Mouse (Mus musculus): ENCODE data around the gene Ostf1.
A peak's percentile ranks its signal among the peaks of the same experiment; 100 is the strongest.

Ostf1 gene

DNA sequence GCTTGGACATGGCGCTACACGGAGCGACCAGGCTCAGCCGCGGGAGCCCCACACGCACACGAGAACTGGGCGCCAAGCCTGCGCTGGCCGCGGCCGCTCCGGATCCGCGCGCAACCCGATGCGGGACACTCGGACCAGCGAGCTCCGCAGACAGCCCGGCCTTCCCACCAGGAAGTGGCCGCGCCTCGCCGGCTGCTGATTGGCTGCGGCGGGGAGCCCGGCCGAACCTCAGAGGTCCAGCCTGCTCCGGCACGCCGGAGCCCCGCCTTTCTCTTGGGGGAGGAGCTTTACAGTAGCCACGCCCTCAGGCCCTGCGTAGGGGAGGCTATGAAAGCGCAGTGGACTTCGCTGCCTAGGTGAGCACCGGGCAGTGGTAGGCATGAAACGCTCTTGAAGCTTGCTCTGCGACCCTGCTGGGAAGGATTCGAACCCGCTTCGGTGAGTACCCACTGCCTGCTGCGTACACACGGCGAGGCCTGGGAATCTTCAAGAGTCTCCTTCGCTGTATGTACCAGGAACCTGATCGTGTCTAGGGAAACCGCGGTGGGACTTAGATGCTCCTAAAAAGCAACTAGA is at the start of gene Ostf1, which contains the start of gene Nmrk1:
Gene Ostf1 (minus strand): TSS at position 180 of the 576 bp plus-strand sequence.
Gene Nmrk1 (plus strand): TSS at position 307 of the 576 bp plus-strand sequence.
- DNase-seq: peak; percentile 94

DNA sequence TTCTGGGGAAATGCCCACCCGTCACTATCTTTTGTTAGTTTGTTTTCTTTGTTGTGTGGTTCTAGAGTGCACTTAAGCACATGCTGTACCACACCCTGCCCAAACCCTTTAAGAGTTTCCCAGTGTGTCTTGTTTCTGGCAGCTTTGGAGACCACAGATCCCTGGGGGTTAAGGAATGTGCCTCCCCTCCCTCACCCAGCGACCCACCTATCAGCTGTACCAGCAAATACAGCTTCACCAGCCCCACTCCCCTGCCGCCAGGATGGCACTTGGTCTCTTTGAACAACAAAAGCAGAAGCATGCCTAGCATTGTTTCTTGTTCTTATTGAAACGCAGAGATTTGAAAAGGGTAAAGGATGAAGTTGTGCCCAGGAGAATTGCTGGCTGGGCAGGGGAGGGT is 41.5 kb upstream of the Ostf1 start:
- DNase-seq: no peak

GRCm38 (mm10) chr19:18672498-18672897 is 40.9 kb upstream of the Ostf1 start:
- DNase-seq: no peak

DNA sequence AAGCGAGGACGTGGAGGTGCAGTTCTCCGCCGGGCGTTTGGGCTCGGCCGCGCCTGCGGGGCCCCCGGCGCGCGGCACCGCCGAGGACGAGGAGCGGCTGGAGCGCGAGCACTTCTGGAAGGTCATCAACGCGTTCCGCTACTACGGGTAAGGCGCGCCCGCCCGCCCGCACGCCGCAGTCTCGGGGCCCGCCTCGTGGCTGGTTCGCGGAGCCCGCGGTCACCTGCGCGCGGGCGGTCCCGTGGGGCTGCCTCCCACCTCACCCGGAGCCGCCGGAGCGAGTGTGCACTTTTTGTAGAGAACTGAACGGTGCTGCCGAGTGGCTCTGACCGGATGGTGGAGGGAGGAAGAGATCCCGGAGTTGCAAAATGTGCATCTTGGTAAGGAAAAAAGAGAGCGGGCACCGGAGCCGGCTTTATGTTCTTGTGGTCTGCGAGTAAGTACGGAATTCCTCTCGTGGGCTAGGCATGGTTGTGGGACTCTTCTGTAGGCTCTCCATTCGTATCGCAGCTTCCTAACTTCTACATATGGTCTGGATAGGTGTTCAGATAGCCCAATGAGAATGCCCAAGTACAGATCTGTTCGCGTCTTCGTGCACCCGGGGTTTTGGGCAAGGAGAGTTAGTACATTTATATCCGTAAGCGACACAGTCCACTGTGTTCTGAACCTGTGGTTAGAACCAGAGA is 39.6 kb upstream of the Ostf1 start:
- DNase-seq: peak; percentile 68

- peak; percentile 99 for DNase-seq
Measured at GRCm38 (mm10) chr19:18670608-18671007, 39.0 kb upstream of the Ostf1 start, which contains the start of gene Carnmt1. Gene Carnmt1, plus strand, starts transcription at chr19:18670764.

GRCm38 (mm10) chr19:18669551-18669950 is 37.9 kb upstream of the Ostf1 start:
- no peak for DNase-seq

- no peak for DNase-seq
Measured at GRCm38 (mm10) chr19:18666966-18667365, 35.3 kb upstream of the Ostf1 start.

- no peak for DNase-seq
Measured at GRCm38 (mm10) chr19:18663904-18664303, 32.3 kb upstream of the Ostf1 start.

DNA sequence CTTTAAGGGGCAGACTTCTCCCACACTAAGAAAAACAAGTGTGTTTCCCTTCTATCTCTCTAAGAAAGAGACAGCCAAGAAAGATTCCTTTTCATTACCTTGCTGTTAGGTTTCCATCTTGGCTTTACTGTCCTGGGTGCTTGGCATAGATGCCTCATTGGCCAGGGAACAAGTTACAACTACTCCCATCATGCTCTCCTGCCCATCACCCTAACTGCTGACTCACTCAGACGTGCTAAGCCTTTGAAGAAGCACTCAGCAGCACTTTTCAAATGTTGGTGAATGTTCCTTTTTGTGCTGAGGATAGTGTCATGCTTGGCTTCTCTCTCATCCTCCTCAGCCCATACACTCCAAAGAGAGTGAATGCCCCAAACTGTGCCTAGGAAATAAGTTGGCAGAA is 30.1 kb upstream of the Ostf1 start:
- no peak for DNase-seq

GRCm38 (mm10) chr19:18660466-18660865 is 28.8 kb upstream of the Ostf1 start:
- DNase-seq: no peak

DNA sequence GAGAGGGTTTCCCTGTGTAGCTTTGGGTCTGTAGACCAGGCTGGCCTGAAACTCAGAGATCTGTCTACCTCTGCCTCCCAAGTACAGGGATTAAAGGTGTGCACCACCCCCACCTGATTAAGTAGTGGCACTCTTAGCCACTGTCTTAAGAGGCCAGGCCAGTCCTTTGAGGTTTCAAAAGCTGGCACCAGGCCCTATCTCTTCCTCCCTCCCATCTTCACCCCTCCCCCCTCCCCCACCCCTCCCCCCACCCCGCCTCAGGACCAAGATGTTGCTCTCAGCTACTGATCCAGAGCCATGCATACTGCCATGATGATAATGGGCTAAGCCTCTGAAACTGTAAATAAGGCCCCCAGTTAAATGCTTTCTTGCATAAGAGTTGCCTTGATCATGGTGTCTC is 27.7 kb upstream of the Ostf1 start:
- no peak for DNase-seq

DNA sequence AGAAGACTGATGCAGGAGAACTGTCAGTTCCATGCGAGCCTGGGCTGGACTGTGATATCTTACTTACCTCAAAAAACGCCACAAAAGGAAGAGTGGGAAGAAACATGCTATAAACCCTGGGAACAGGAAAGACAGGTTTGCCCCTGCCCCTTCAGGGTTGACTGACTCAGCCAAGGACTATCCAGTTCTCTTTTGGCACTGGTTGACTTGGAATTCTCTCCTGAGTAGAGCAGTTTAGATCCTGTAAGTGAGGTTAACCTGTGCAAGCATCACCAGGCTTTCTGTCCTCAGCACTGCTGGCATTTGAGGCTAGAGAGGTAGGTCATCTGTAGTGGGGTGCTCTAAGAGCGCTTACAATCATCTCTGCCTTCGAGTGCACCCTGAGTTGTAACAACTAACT is 26.9 kb upstream of the Ostf1 start:
- DNase-seq: no peak

DNA sequence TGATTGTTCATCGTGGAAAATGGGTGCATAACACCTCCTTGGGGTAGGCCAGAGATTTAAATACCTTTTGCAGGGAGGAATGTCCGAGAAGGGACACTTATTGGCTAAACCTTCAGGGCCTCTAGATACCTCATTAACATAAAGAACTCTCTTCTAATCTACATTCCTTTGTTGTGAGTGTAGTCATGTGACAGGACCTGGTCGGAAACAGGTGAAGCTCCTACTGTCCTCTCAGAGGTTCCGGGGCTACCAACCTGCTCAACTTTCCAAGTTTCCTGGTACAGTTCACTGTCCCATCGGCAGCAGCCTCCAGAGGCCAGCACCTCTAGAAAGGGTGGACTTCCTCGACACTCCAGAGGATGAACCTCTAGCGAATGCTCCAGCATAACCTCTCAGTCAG is 24.4 kb upstream of the Ostf1 start:
- no peak for DNase-seq

GRCm38 (mm10) chr19:18654984-18655383 is 23.4 kb upstream of the Ostf1 start:
- DNase-seq: no peak

- DNase-seq: no peak
Measured at GRCm38 (mm10) chr19:18654330-18654729, 22.7 kb upstream of the Ostf1 start.

DNA sequence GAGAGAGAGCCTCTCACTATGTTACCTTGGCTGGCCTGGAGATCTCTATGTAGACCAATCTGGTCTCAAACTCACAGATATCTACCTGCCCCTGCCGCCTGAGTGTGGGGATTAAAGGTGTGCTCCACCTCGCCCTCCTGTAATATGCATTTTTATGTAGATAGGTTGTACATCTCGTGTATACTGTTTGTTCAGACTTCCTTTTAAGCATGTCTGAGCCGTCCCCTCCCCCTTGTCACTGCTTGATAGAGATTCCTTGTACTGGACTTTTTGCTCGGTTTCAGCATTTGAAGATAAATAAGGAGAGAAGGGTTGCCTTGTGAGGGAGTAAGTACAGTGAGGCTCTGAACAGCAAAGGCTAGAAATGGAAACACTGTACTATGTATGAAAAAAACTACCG is 21.4 kb upstream of the Ostf1 start:
- DNase-seq: no peak

- DNase-seq: no peak
Measured at GRCm38 (mm10) chr19:18652592-18652991, 21.0 kb upstream of the Ostf1 start.

GRCm38 (mm10) chr19:18650473-18650872 is 18.9 kb upstream of the Ostf1 start:
- DNase-seq: no peak

DNA sequence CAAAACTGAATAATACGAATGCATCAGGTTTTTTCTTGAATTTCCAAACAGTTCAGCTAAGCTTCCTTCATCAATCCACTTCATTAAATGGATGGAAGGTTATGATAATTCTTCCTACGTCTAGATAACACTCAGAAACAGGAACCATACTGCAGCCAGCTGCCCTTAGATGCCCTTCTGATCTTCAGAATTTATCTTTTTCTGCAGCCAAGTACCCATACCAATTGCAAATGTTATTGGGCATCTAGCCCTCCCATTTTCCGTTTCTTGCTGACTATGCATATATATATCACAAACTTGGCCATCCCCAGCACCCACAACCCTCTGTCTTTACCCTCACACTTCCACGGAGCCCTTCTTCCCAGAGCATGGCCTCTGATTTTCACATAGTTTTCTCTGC is 18.3 kb upstream of the Ostf1 start:
- no peak for DNase-seq

DNA sequence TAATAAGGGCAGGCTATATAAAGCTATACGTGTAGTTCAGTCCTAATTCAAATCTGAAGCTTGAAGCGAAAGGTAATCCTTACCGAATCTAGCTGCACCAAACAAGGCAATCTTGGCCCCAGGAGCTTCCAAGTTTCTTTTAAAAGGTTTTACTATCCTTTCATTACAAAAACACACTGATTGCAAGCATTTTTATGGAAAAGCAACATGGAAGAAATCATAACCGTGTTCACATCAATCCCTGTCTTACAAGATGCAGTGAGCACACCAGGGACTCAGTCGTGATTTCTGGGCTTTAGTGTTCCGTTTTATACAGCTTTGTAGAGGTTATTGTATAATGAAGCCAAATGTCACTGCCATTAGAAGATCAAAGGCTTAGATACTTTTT is 16.9 kb upstream of the Ostf1 start:
- DNase-seq: no peak

DNA sequence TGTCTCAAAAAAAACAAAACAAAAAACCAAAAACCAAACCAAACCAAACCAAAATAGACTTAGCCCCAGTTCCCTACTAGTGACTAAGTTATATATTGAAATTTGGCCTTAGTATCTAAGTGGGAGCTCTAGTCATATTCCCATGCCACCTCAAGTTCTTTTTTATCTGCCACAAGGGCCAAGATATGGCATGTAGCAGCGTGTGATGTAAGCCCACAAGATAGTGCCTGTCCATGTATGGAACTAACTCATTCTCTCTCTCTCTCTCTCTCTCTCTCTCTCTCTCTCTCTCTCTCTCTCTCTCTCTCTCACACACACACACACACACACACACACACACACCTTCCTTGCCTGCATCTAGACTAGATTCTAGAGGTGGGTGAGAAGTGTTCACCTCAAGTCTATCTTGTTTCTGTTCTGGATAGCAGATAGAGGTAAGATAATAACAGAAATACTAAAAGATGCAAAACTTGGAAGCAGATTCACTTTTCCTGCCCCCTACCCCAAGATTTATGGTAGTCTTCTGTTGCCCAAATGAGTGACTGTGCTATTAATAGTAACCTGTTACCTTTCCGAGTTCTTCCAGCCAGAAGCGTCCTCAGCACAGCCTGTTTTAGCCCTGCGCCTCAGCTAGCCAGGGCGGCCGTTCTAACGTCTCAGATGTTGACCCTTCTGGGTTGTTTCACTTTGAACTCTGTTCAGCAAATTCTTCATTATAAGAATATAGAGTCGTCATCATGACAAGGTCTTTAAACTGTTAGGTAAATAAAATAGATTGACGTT is 16.3 kb upstream of the Ostf1 start:
- DNase-seq: no peak

DNA sequence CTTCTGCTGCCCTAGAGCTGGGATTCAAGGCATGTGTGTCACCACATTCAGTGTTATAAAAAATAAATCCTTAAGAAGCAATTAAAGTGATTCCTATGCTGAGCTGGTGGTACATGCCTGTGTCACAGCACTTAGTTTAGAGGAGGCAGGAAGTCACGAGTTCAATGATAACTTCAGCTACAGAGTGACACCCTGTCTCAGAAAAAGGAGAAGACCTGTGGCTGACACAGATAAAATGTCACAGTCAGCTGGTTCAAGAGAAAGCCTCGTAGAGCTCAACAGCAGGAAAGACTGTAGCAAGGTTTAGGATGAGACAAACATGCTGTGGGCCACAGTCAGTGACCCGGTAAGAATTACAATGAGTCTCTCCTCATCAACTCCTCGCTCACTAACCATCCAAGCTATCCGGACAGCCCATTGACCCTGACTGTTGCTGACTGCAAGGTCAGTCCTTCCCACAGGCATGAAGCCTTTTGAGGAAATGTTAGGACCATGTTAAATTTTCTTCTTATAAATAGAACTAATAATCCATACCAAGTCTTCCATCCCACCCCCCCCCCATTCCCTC is 15.3 kb upstream of the Ostf1 start:
- DNase-seq: no peak

- DNase-seq: no peak
Measured at GRCm38 (mm10) chr19:18646397-18646796, 14.8 kb upstream of the Ostf1 start.

DNA sequence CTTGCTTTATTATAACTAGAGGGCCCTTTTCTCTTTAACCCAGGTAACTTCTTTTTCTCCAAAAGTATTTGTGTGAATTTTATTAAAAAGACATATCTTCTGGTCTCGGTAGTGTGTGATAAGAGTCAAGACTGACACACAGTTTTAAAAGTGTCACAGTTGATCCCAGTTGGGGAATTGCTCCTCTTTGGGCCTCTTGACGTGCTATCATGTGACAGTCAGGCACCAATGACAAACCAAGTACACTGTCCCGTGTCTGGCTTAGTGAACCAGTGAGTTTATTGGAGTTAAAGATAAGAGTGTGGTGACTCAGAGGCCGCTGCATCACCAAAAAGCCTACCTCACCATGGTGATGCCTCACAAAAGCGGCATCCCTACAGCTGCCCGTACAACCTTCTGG is 12.5 kb upstream of the Ostf1 start:
- DNase-seq: no peak
